Mouse (Mus musculus) testis, adult 2 months (tissue): ENCODE measurements around the gene Urod. TPM values are rescaled to one million over a fixed set of nuclear protein-coding genes. Genes with fewer than 3 reads are reported as not detected.
A peak's percentile ranks its signal among the peaks of the same experiment; 100 is the strongest.

Source experiments
- H3K27ac ChIP-seq: fragments of 200-500 bp; 2 replicates; pipeline ENCODE4 v1.5.1; 2012; ENCODE audit warnings: low read depth, low read length; ENCODE audit not compliant: control insufficient read depth, insufficient read depth
- H3K27me3 ChIP-seq: fragments of 200-500 bp; 2 replicates; pipeline ENCODE4 v1.6.1; 2012; ENCODE audit warnings: mild to moderate bottlenecking, low read length, moderate library complexity; ENCODE audit not compliant: control insufficient read depth, insufficient read depth
- H3K36me3 ChIP-seq: fragments of 200-500 bp; 2 replicates; pipeline ENCODE4 v1.6.1; 2012; ENCODE audit warnings: mild to moderate bottlenecking, low read length; ENCODE audit not compliant: control insufficient read depth, insufficient read depth
- H3K4me1 ChIP-seq: fragments of 200-500 bp; 2 replicates; pipeline ENCODE4 v1.6.1; 2012; ENCODE audit warnings: low read length; ENCODE audit not compliant: control insufficient read depth, insufficient read depth
- H3K4me3 ChIP-seq: fragments of 200-500 bp; 2 replicates; pipeline ENCODE4 v1.5.1; 2012; ENCODE audit warnings: low read depth, mild to moderate bottlenecking, low read length, moderate library complexity, mixed read lengths; ENCODE audit not compliant: control insufficient read depth
- CTCF ChIP-seq: fragments of 200-500 bp; IDR thresholded peaks from 2 replicates; pipeline ENCODE4 v1.5.1; 2012; ENCODE audit warnings: low read depth, mild to moderate bottlenecking, inconsistent platforms, low read length, moderate library complexity; ENCODE audit not compliant: control insufficient read depth, insufficient read depth, insufficient replicate concordance
- POLR2A ChIP-seq: fragments of 200-500 bp; IDR thresholded peaks from 2 replicates; pipeline ENCODE4 v1.6.1; 2012; ENCODE audit warnings: low read depth, mild to moderate bottlenecking, inconsistent platforms, low read length, moderate library complexity; ENCODE audit not compliant: control insufficient read depth
- polyA plus RNA-seq: library from polyadenylated mRNA; depleted of rRNA; stranded (reverse); fragments of >200 nt; gene quantifications from 2 replicates; pipeline ENCODE4 v1.2.3, GENCODE M21; 2012; rRNA removed

Urod gene
- polyA plus RNA-seq, result 16.5 and 16.8 TPM in 2 replicates

DNA sequence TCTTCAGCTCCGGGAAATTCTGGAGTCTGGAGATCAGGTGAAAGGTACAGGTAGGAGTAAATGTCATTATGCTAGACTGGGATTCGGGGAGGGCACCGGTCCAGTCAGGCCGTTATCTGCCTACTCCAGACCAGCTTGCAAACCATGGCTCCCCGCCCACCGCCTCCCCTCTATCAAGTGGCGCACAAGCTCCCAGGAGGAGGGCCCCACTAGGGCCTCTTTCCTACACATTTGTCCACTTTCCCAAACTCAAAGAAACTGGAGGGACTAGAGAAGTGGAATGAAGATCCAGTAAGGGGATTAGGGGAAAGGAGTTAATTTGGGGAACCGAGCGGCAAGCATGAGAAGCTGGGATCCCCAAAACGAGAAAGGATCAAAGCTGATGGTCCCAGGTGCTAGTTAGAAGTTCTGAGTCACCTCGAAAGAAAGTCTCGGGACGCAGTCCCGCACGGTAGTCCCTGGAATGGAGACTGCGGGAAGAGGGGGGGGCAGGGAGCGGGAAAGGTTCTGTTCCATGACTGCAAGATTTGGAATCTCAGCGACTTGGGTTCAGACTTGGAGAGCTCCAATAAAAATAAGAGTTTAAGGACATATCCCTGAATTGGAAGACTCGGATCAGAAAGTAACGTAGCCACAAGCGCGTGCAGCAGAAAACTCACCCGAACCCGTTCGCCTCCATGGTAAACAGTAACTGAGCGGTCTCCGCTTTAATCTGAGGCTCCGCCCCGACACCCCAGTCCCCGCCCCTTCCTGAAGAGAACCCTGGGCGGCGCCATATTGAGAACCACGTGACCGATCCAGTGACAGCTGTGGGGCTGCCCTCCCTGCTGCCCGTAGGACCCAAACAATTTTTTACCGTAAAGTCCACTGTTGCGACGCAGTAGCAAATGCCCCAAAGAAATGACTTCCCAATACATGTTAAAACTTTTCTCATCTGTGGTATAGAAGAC lies at the start of gene Urod:
Gene Urod, minus strand, starts transcription at position 742 of the 950 bp plus-strand sequence.
- TF ChIP-seq CTCF (no peak), POLR2A (peak; percentile 63)
- Histone ChIP-seq H3K27ac (peak within 1 kb of the TSS; percentile 33), H3K4me1 (peaks cover 23% of the 10 kb centered on the region), H3K36me3 (no peaks in the 10 kb centered on the region), H3K4me3 (peak within 1 kb of the TSS; percentile 90), H3K27me3 (no peaks in the 10 kb centered on the region)

DNA sequence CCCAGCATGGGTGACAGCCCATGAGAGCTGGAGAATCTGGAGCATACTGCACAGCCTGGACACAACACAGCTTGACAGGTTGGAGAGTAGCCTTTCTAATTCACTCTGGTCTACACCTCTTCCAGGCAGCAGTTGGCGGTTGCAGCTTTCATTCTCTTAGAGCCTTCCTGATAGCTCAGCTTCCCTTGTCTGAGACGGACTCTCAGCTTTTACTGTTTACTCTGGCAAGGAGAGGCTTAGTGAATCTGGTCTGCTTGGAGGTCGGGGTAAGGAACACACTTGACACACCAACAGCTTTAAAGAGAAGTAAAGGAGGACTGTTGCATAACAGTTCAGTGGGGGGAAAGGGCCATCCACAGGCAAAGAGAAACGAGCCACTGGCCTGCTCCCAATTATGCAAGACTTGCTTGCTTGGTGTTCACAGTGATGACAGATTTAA lies 47.1 kb upstream of the Urod start:
- no peaks in the 10 kb centered on the region for H3K4me1 ChIP-seq
- H3K27me3 ChIP-seq, result no peaks in the 10 kb centered on the region
- no peak overlapping the region for H3K27ac ChIP-seq
- H3K36me3 ChIP-seq, result no peaks in the 10 kb centered on the region
- no peak for TF ChIP-seq CTCF
- no peak for TF ChIP-seq POLR2A
- no peak overlapping the region for H3K4me3 ChIP-seq

GRCm38 (mm10) chr4:117040791-117041190 lies 46.6 kb upstream of the Urod start:
- H3K27me3 ChIP-seq, result no peaks in the 10 kb centered on the region
- H3K27ac ChIP-seq, result no peak overlapping the region
- no peaks in the 10 kb centered on the region for H3K36me3 ChIP-seq
- H3K4me3 ChIP-seq, result no peak overlapping the region
- H3K4me1 ChIP-seq, result no peaks in the 10 kb centered on the region
- TF ChIP-seq POLR2A (no peak), CTCF (no peak)

- TF ChIP-seq POLR2A, result no peak
- no peak for TF ChIP-seq CTCF
- Histone ChIP-seq H3K36me3 (no peaks in the 10 kb centered on the region), H3K4me1 (no peaks in the 10 kb centered on the region), H3K27me3 (no peaks in the 10 kb centered on the region), H3K27ac (no peak overlapping the region), H3K4me3 (no peak overlapping the region)
Measured at GRCm38 (mm10) chr4:117039925-117040687, 45.9 kb upstream of the Urod start.

- Histone ChIP-seq H3K36me3 (no peaks in the 10 kb centered on the region), H3K4me3 (no peak overlapping the region), H3K27ac (no peak overlapping the region), H3K27me3 (no peaks in the 10 kb centered on the region), H3K4me1 (no peaks in the 10 kb centered on the region)
- no peak for TF ChIP-seq POLR2A
- no peak for TF ChIP-seq CTCF
Measured at GRCm38 (mm10) chr4:117031105-117031504, 36.9 kb upstream of the Urod start.

DNA sequence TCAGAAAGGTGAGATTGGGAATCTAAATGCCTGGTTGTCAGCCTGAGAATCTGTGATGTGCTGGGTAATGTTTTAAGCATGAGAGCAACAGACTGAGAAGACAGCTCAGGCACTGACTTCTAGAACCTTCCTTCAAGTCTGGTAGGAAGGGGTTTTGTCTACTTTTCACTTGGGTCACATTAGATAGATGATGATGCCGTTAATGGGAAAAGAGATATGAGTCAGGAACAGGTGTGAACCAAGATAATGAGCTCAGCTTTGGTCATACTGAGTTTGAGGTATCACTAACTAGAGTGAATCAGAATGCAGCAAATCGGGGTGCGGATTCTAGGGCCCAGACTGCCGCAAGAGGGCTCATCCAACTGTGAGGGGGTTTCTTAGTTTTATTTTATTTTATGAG lies 29.3 kb upstream of the Urod start:
- no peak overlapping the region for H3K27ac ChIP-seq
- no peaks in the 10 kb centered on the region for H3K36me3 ChIP-seq
- H3K4me3 ChIP-seq, result no peak overlapping the region
- no peaks in the 10 kb centered on the region; the same call in 1 of the 2 replicates for H3K4me1 ChIP-seq
- TF ChIP-seq CTCF (no peak), POLR2A (no peak)
- H3K27me3 ChIP-seq, result no peaks in the 10 kb centered on the region
